In genomic region chr9:13794302-13794701, GRCm38 (mm10) we compare ENCODE assay signal across 29 mouse cellular contexts. TPM values are rescaled to one million over a fixed set of nuclear protein-coding genes. Genes with fewer than 3 reads are reported as not detected.
A peak's percentile ranks its signal among the peaks of the same experiment; 100 is the strongest.
DNase-seq lines count a peak whose midpoint lies in the region; ATAC-seq and TF ChIP-seq lines count a peak whose summit lies in the region.
"Had no signal": no experiment of that assay in that cellular context is flagged by ENCODE, and none has a peak within 500 bp of the region (broad histone marks: within the 10 kb centered on the region; RNA-seq: fewer than 3 reads in every experiment).

No protein-coding gene starts in this region.

- H3K27me3 ChIP-seq in heart, adult 2 months (ENCODE audit: control insufficient read depth, insufficient read depth, low read length): no peaks in the 10 kb centered on the region
- no peaks in the 10 kb centered on the region for H3K27me3 ChIP-seq in heart, embryonic 10.5 days (ENCODE audit: insufficient read depth, poor library complexity, severe bottlenecking)
- no peaks in the 10 kb centered on the region for H3K27me3 ChIP-seq in lung, postnatal 0 days (replicated peaks; ENCODE audit: insufficient read depth, low read length)
- H3K27me3 ChIP-seq in liver, postnatal 0 days (ENCODE audit: insufficient read depth, low read length): no peaks in the 10 kb centered on the region
- no peaks in the 10 kb centered on the region for H3K27me3 ChIP-seq in forebrain, embryonic 13.5 days
- H3K27me3 ChIP-seq: embryonic facial prominence, embryonic 15.5 days; forebrain, embryonic 12.5 days; intestine, embryonic 15.5 days; limb, embryonic 13.5 days; liver, embryonic 15.5 days; megakaryocyte, embryonic 14.5 days; midbrain, embryonic 13.5 days; neural tube, embryonic 13.5 days had no signal

- no peak overlapping the region for H3K9ac ChIP-seq in heart, adult 2 months (ENCODE audit: low read depth, low read length)
- no peak overlapping the region for H3K9ac ChIP-seq in lung, postnatal 0 days (replicated peaks; ENCODE audit: low read depth)
- H3K9ac ChIP-seq in liver, postnatal 0 days (replicated peaks): no peak overlapping the region
- no peak overlapping the region for H3K9ac ChIP-seq in forebrain, embryonic 13.5 days
- H3K9ac ChIP-seq: embryonic facial prominence, embryonic 15.5 days; forebrain, embryonic 12.5 days; intestine, embryonic 15.5 days; limb, embryonic 13.5 days; liver, embryonic 15.5 days; midbrain, embryonic 13.5 days; neural tube, embryonic 13.5 days had no signal

- no peaks in the 10 kb centered on the region for H3K4me1 ChIP-seq in heart, adult 2 months (ENCODE audit: control insufficient read depth, insufficient read depth, low read length)
- H3K4me1 ChIP-seq in heart, embryonic 10.5 days: no peaks in the 10 kb centered on the region
- H3K4me1 ChIP-seq in lung, postnatal 0 days (ENCODE audit: insufficient read depth, low read depth, low read length): no peaks in the 10 kb centered on the region
- H3K4me1 ChIP-seq in liver, postnatal 0 days (ENCODE audit: insufficient read depth): no peaks in the 10 kb centered on the region
- no peaks in the 10 kb centered on the region for H3K4me1 ChIP-seq in forebrain, embryonic 13.5 days
- H3K4me1 ChIP-seq: embryonic facial prominence, embryonic 10.5 days; embryonic facial prominence, embryonic 15.5 days; forebrain, embryonic 12.5 days; hindbrain, embryonic 10.5 days; intestine, embryonic 15.5 days; limb, embryonic 13.5 days; liver, embryonic 15.5 days; megakaryocyte, embryonic 14.5 days; midbrain, embryonic 13.5 days; neural tube, embryonic 13.5 days had no signal

- no peak for DNase-seq in heart, adult 2 months
- DNase-seq in heart, embryonic 10.5 days (ENCODE audit: low spot score): no peak
- no peak for DNase-seq in lung, postnatal 0 days (ENCODE audit: low spot score)
- DNase-seq in lung, adult 18-20 months: no peak
- DNase-seq in liver, postnatal 0 days: no peak
- DNase-seq in frontal cortex, postnatal 25 days (ENCODE audit: low spot score in 2 of 2): no peak
- no peak for DNase-seq in left cerebral cortex, adult 9 months (ENCODE audit: low spot score in 2 of 2)
- DNase-seq: adrenal gland, postnatal 36 days; cerebellum, adult 8-10 months; cerebellum, postnatal 25 days; gastrocnemius, postnatal 25 days; heart, adult 18-20 months; heart, postnatal 14 days; kidney, adult 9 months; kidney, postnatal 10 days; lung, postnatal 14 days had no signal

- no peak overlapping the region for H3K4me2 ChIP-seq in lung, postnatal 0 days (replicated peaks; ENCODE audit: low read depth, low read length)
- H3K4me2 ChIP-seq in liver, postnatal 0 days (ENCODE audit: low read depth, low read length): no peak overlapping the region
- no peak overlapping the region for H3K4me2 ChIP-seq in forebrain, embryonic 13.5 days
- H3K4me2 ChIP-seq: embryonic facial prominence, embryonic 15.5 days; forebrain, embryonic 12.5 days; intestine, embryonic 15.5 days; limb, embryonic 13.5 days; liver, embryonic 15.5 days; midbrain, embryonic 13.5 days; neural tube, embryonic 13.5 days had no signal

- H3K4me3 ChIP-seq in heart, adult 2 months: no peak overlapping the region
- H3K4me3 ChIP-seq in heart, embryonic 10.5 days: no peak overlapping the region
- no peak overlapping the region for H3K4me3 ChIP-seq in lung, postnatal 0 days (ENCODE audit: low read depth, low read length)
- no peak overlapping the region for H3K4me3 ChIP-seq in liver, postnatal 0 days (ENCODE audit: low read depth, low read length)
- no peak overlapping the region for H3K4me3 ChIP-seq in forebrain, embryonic 13.5 days
- H3K4me3 ChIP-seq: embryonic facial prominence, embryonic 10.5 days; embryonic facial prominence, embryonic 15.5 days; forebrain, embryonic 12.5 days; hindbrain, embryonic 10.5 days; intestine, embryonic 15.5 days; left cerebral cortex, adult 2 months; limb, embryonic 13.5 days; liver, embryonic 15.5 days; megakaryocyte, embryonic 14.5 days; midbrain, embryonic 13.5 days; neural tube, embryonic 13.5 days had no signal

- H3K79me2 ChIP-seq in heart, adult 2 months (replicated peaks; ENCODE audit: control insufficient read depth, insufficient read depth, low read length): no peaks in the 10 kb centered on the region

- no peak for TF ChIP-seq POLR2A in heart, adult 2 months (IDR thresholded peaks at IDR 0.05; ENCODE audit: insufficient read depth, low read depth, low read length)

- H3K9me3 ChIP-seq in heart, embryonic 10.5 days: no peaks in the 10 kb centered on the region
- no peaks in the 10 kb centered on the region for H3K9me3 ChIP-seq in lung, postnatal 0 days (ENCODE audit: low read length)
- H3K9me3 ChIP-seq in liver, postnatal 0 days (ENCODE audit: low read length): no peaks in the 10 kb centered on the region
- no peaks in the 10 kb centered on the region for H3K9me3 ChIP-seq in forebrain, embryonic 13.5 days (replicated peaks)
- H3K9me3 ChIP-seq: embryonic facial prominence, embryonic 10.5 days; embryonic facial prominence, embryonic 15.5 days; forebrain, embryonic 12.5 days; hindbrain, embryonic 10.5 days; intestine, embryonic 15.5 days; limb, embryonic 13.5 days; liver, embryonic 15.5 days; megakaryocyte, embryonic 14.5 days; midbrain, embryonic 13.5 days; neural tube, embryonic 13.5 days had no signal

- no peak for ATAC-seq in lung, postnatal 0 days
- ATAC-seq in liver, postnatal 0 days: no peak
- no peak for ATAC-seq in forebrain, embryonic 13.5 days
- ATAC-seq: hindbrain, embryonic 16.5 days; intestine, embryonic 15.5 days; midbrain, embryonic 13.5 days had no signal

- TF ChIP-seq EP300 in heart, adult 2 months (IDR thresholded peaks at IDR 0.05; ENCODE audit: insufficient read depth, low read depth, low read length): no peak
- no peak for TF ChIP-seq EP300 in lung, postnatal 0 days (IDR thresholded peaks at IDR 0.05)
- TF ChIP-seq EP300 in liver, postnatal 0 days (IDR thresholded peaks at IDR 0.05; ENCODE audit: low read depth): no peak

- no peak overlapping the region for H3K27ac ChIP-seq in heart, adult 2 months
- no peak overlapping the region for H3K27ac ChIP-seq in heart, embryonic 10.5 days
- no peak overlapping the region for H3K27ac ChIP-seq in lung, postnatal 0 days (ENCODE audit: low read length)
- no peak overlapping the region for H3K27ac ChIP-seq in liver, postnatal 0 days (ENCODE audit: low read depth)
- no peak overlapping the region for H3K27ac ChIP-seq in forebrain, embryonic 13.5 days
- H3K27ac ChIP-seq: embryonic facial prominence, embryonic 10.5 days; embryonic facial prominence, embryonic 15.5 days; forebrain, embryonic 12.5 days; hindbrain, embryonic 10.5 days; intestine, embryonic 15.5 days; left cerebral cortex, adult 2 months; limb, embryonic 13.5 days; liver, embryonic 15.5 days; midbrain, embryonic 13.5 days; neural tube, embryonic 13.5 days had no signal

- 0 out of 2 replicates have a peak, but pooled peaks have one; percentile 11 for TF ChIP-seq CTCF in heart, adult 2 months (IDR thresholded peaks at IDR 0.05)
- TF ChIP-seq CTCF in lung, postnatal 0 days (IDR thresholded peaks at IDR 0.05): peak; percentile 9; the same call in 1 of the 2 replicates
- peak; percentile 24; the same call in 1 of the 2 replicates for TF ChIP-seq CTCF in liver, postnatal 0 days (IDR thresholded peaks at IDR 0.05; ENCODE audit: low read depth)

- 68% methylated on average over 1 of the region's 1 CpGs for WGBS in heart, adult 2 months
- 68% methylated on average over 1 of the region's 1 CpGs for WGBS in heart, embryonic 10.5 days
- WGBS in lung, postnatal 0 days: 65% methylated on average over 1 of the region's 1 CpGs
- WGBS in liver, postnatal 0 days (ENCODE audit: insufficient replicate concordance): 77% methylated on average over 1 of the region's 1 CpGs
- WGBS in forebrain, embryonic 13.5 days: 76% methylated on average over 1 of the region's 1 CpGs

- H3K36me3 ChIP-seq in heart, adult 2 months (ENCODE audit: control insufficient read depth, insufficient read depth, low read length): no peaks in the 10 kb centered on the region; the same call in 1 of the 2 replicates
- peaks cover 53% of the 10 kb centered on the region for H3K36me3 ChIP-seq in heart, embryonic 10.5 days
- peaks cover 29% of the 10 kb centered on the region; the same call in 1 of the 2 replicates for H3K36me3 ChIP-seq in lung, postnatal 0 days (ENCODE audit: insufficient read depth, low read length)
- H3K36me3 ChIP-seq in liver, postnatal 0 days (replicated peaks; ENCODE audit: insufficient read depth, low read length): peaks cover 42% of the 10 kb centered on the region
- peaks cover 61% of the 10 kb centered on the region for H3K36me3 ChIP-seq in forebrain, embryonic 13.5 days (ENCODE audit: poor library complexity, severe bottlenecking)

- intact Hi-C loops in heart, adult 2 months (cut with DNase I): loop anchor here (5.0 kb wide), 1 partner anchor 42 kb away; no protein-coding TSS in a partner anchor

RNA-seq across cellular contexts. Expression of gene Cep57, which starts 32.6 kb away (rescaled TPM):
- total RNA-seq in heart, adult 2 months (2021): 10 to 100 TPM in 1 of 2 experiments, 1 to 10 TPM in 1; 9.0 to 11.8 TPM
- 4.8 and 9.0 TPM in 2 replicates for polyA plus RNA-seq in heart, adult 2 months (2012; rRNA removed)
- 40.1 and 49.2 TPM in 2 replicates for polyA plus RNA-seq in heart, embryonic 10.5 days (2016; fragmentation: Nextera tagmentation; extraction: Ambion mirVana)
- 26.6 and 26.7 TPM in 2 replicates for polyA plus RNA-seq in lung, postnatal 0 days (2015; fragmentation: Nextera tagmentation; extraction: Ambion mirVana)
- polyA plus RNA-seq in liver, postnatal 0 days (2015; fragmentation: Nextera tagmentation; extraction: Ambion mirVana): 19.8 and 21.3 TPM in 2 replicates
- 67.7 and 69.6 TPM in 2 replicates for polyA plus RNA-seq in forebrain, embryonic 13.5 days (2015; fragmentation: Nextera tagmentation; extraction: Ambion mirVana)

RNA-seq across cellular contexts. Expression of gene Fam76b, which starts 33.2 kb away (rescaled TPM):
- total RNA-seq in heart, adult 2 months (2021): 1 to 10 TPM; 7.1 to 7.6 TPM
- polyA plus RNA-seq in heart, adult 2 months (2012; rRNA removed): 3.7 and 6.8 TPM in 2 replicates
- polyA plus RNA-seq in heart, embryonic 10.5 days (2016; fragmentation: Nextera tagmentation; extraction: Ambion mirVana): 14.2 and 18.9 TPM in 2 replicates
- 17.0 and 17.7 TPM in 2 replicates for polyA plus RNA-seq in lung, postnatal 0 days (2015; fragmentation: Nextera tagmentation; extraction: Ambion mirVana)
- 6.9 and 7.4 TPM in 2 replicates for polyA plus RNA-seq in liver, postnatal 0 days (2015; fragmentation: Nextera tagmentation; extraction: Ambion mirVana)
- polyA plus RNA-seq in forebrain, embryonic 13.5 days (2015; fragmentation: Nextera tagmentation; extraction: Ambion mirVana): 26.7 and 29.0 TPM in 2 replicates

RNA-seq across cellular contexts. Expression of gene Mtmr2, which starts 46.1 kb away (rescaled TPM):
- total RNA-seq in heart, adult 2 months (2021): 10 to 100 TPM; 19.6 to 22.4 TPM
- 7.2 and 12.7 TPM in 2 replicates for polyA plus RNA-seq in heart, adult 2 months (2012; rRNA removed)
- 58.3 and 62.1 TPM in 2 replicates for polyA plus RNA-seq in heart, embryonic 10.5 days (2016; fragmentation: Nextera tagmentation; extraction: Ambion mirVana)
- polyA plus RNA-seq in lung, postnatal 0 days (2015; fragmentation: Nextera tagmentation; extraction: Ambion mirVana): 58.1 and 62.6 TPM in 2 replicates
- polyA plus RNA-seq in liver, postnatal 0 days (2015; fragmentation: Nextera tagmentation; extraction: Ambion mirVana): 17.2 and 18.2 TPM in 2 replicates
- polyA plus RNA-seq in forebrain, embryonic 13.5 days (2015; fragmentation: Nextera tagmentation; extraction: Ambion mirVana): 64.1 and 69.3 TPM in 2 replicates
